Mouse (Mus musculus): Measurements from ENCODE around the gene Trem2. TPM values are rescaled to one million over a fixed set of nuclear protein-coding genes. Genes with fewer than 3 reads are reported as not detected.

The Trem2 gene
- total RNA-seq, 2 experiments from 2014 or later, result 1.6 to 2.2 TPM

Other genes with a start within 250 kb of the Trem2 start
- gene 9830107B12Rik, start 200.1 kb upstream of the Trem2 start, total RNA-seq (2021), result not detected
- not detected for gene A530064D06Rik, start 179.1 kb upstream of the Trem2 start, total RNA-seq (2021)
- gene Trem1, start 113.6 kb upstream of the Trem2 start, total RNA-seq (2021), result under 1 TPM in 1 of 2 experiments, not detected in 1; 0.13 TPM
- gene Trem3, start 98.6 kb upstream of the Trem2 start, total RNA-seq (2021), result not detected
- under 1 TPM in 1 of 2 experiments, not detected in 1; 0.33 TPM for gene Treml4, start 82.1 kb upstream of the Trem2 start, total RNA-seq (2021)
- 1 to 10 TPM in 1 of 2 experiments, under 1 TPM in 1; 0.65 to 1.1 TPM for gene Treml2, start 46.9 kb upstream of the Trem2 start, total RNA-seq (2021)
- under 1 TPM; 0.18 to 0.20 TPM for gene B430306N03Rik, start 30.3 kb upstream of the Trem2 start, total RNA-seq (2021)
- gene Treml1, start 13.5 kb downstream of the Trem2 start, total RNA-seq (2021), result under 1 TPM; 0.27 to 0.54 TPM
- 10 to 100 TPM; 18.8 to 21.7 TPM for gene Nfya, start 63.5 kb downstream of the Trem2 start, total RNA-seq (2021)
- 10 to 100 TPM; 17.3 to 21.3 TPM for gene Oard1, start 63.6 kb downstream of the Trem2 start, total RNA-seq (2021)
- gene Apobec2, start 86.5 kb downstream of the Trem2 start, total RNA-seq (2021), result 100 to 1,000 TPM; 211 to 226 TPM
- gene Tspo2, start 105.1 kb downstream of the Trem2 start, total RNA-seq (2021), result under 1 TPM; 0.55 to 0.62 TPM
- under 1 TPM in 1 of 2 experiments, not detected in 1; 0.36 TPM for gene Unc5cl, start 108.5 kb downstream of the Trem2 start, total RNA-seq (2021)